Mouse (Mus musculus): ENCODE measurements around the gene Gm49366. TPM values are rescaled to one million over a fixed set of nuclear protein-coding genes. Genes with fewer than 3 reads are reported as not detected.
"Not testable (repeated sequence)": the region's sequence is repeated elsewhere in the genome, so short reads cannot be mapped to it uniquely, and the experiment has no call there.

The Gm49366 gene
- polyA plus RNA-seq, 1 experiment from 2014 or later = not detected

GRCm38 (mm10) chr12:84084581-84084980 is 45.8 kb downstream of the Gm49366 start:
- WGBS = 66% methylated on average over 4 of the region's 4 CpGs
- Histone ChIP-seq H3K36me3 (no peaks in the 10 kb centered on the region), H3K4me1 (replicated peaks) (no peaks in the 10 kb centered on the region), H3K4me3 (no peak overlapping the region), H3K9me3 (replicated peaks) (0 out of 2 replicates have a peak, but pooled peaks cover 4% of the 10 kb centered on the region), H3K27me3 (no peaks in the 10 kb centered on the region), H3K4me2 (no peak overlapping the region), H3K9ac (no peak overlapping the region), H3K27ac (no peak overlapping the region)
- ATAC-seq (replicated peaks; ENCODE audit: insufficient number of reproducible peaks, insufficient read depth, low FRiP score, low read depth) = no peak

GRCm38 (mm10) chr12:84094666-84095065 is 55.9 kb downstream of the Gm49366 start:
- not testable (repeated sequence) for ATAC-seq (replicated peaks; ENCODE audit: insufficient number of reproducible peaks, insufficient read depth, low FRiP score, low read depth); H3K4me1 ChIP-seq (replicated peaks); H3K27ac ChIP-seq; H3K36me3 ChIP-seq; H3K4me2 ChIP-seq; H3K9me3 ChIP-seq (replicated peaks); H3K27me3 ChIP-seq; H3K9ac ChIP-seq; H3K4me3 ChIP-seq
- WGBS = 85% methylated on average over 5 of the region's 5 CpGs

DNA sequence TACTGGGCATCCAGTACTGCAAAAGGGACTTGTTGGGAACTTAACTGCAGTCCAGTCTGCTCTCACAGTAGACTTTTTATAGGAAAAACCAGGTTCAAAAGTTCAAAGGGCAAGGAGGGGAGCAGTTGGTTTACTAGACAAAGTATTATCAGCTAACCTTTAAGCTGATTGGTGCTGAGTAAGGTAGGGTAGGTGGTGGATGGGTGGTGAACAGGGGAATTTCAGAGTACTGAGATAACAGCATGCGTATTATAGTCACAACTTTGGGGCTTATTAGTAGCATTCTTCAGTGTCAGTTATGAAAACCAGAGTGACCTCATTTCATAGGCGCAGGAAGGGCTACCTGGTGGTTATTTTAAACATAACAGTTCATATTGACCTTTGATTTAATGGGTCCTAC is 60.9 kb downstream of the Gm49366 start:
- Histone ChIP-seq H3K4me1 (replicated peaks) (0 out of 2 replicates have a peak, but pooled peaks cover 2% of the 10 kb centered on the region), H3K4me3 (no peak overlapping the region), H3K9ac (no peak overlapping the region), H3K9me3 (replicated peaks) (0 out of 2 replicates have a peak, but pooled peaks cover 2% of the 10 kb centered on the region), H3K27ac (no peak overlapping the region), H3K27me3 (no peaks in the 10 kb centered on the region), H3K36me3 (no peaks in the 10 kb centered on the region), H3K4me2 (no peak overlapping the region)
- ATAC-seq (replicated peaks; ENCODE audit: insufficient number of reproducible peaks, insufficient read depth, low FRiP score, low read depth) = no peak
- 91% methylated on average over 2 of the region's 2 CpGs for WGBS

DNA sequence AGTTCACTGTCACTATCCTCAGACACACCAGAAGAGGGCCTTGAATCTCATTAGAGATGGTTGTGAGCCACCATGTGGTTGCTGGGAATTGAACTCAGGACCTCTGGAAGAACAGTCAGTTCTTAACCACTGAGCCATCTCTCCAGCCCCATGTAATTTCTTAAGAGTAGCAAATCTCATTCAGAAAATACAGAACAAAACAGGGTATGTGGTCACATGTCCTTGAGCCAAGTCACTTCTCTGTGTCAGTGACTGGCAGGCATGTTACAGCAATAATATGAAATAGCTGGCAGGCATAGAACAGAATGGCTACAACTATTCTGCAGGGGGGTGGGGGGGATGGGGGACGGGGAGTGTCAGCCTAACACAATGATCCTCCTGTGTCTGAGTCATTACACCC is 61.3 kb downstream of the Gm49366 start:
- Histone ChIP-seq H3K9ac (no peak overlapping the region), H3K27me3 (no peaks in the 10 kb centered on the region), H3K9me3 (replicated peaks) (0 out of 2 replicates have a peak, but pooled peaks cover 2% of the 10 kb centered on the region), H3K27ac (no peak overlapping the region), H3K4me1 (replicated peaks) (0 out of 2 replicates have a peak, but pooled peaks cover 2% of the 10 kb centered on the region), H3K4me2 (peak overlapping the region; percentile 92), H3K4me3 (no peak overlapping the region), H3K36me3 (no peaks in the 10 kb centered on the region)
- no peak for ATAC-seq (replicated peaks; ENCODE audit: insufficient number of reproducible peaks, insufficient read depth, low FRiP score, low read depth)
- WGBS = 83% methylated on average over 1 of the region's 1 CpGs

- H3K4me1 ChIP-seq (replicated peaks); H3K27me3 ChIP-seq; H3K27ac ChIP-seq; H3K36me3 ChIP-seq; H3K9me3 ChIP-seq (replicated peaks): not testable (repeated sequence)
- H3K9ac ChIP-seq = peak within 1 kb of the TSS; percentile 63
- H3K4me3 ChIP-seq = peak within 1 kb of the TSS; percentile 66
- WGBS = under 1% methylated on average over 75 of the region's 80 CpGs
- peak within 1 kb of the TSS; percentile 92 for H3K4me2 ChIP-seq
- peak; percentile 69 for ATAC-seq (replicated peaks; ENCODE audit: insufficient number of reproducible peaks, insufficient read depth, low FRiP score, low read depth)
These were observed 62.1 kb downstream of the Gm49366 start, which contains the start of gene Acot6 for GRCm38 (mm10) chr12:84100604-84101492. Gene Acot6, plus strand, starts transcription at chr12:84100654.

- 57% methylated on average over 2 of the region's 2 CpGs for WGBS
- no peaks in the 10 kb centered on the region for H3K9me3 ChIP-seq (replicated peaks)
- no peaks in the 10 kb centered on the region for H3K36me3 ChIP-seq
- no peaks in the 10 kb centered on the region for H3K27me3 ChIP-seq
- no peak overlapping the region for H3K9ac ChIP-seq
- H3K27ac ChIP-seq = no peak overlapping the region
- ATAC-seq (replicated peaks; ENCODE audit: insufficient number of reproducible peaks, insufficient read depth, low FRiP score, low read depth) = no peak
- 0 out of 2 replicates have a peak, but pooled peaks cover 2% of the 10 kb centered on the region for H3K4me1 ChIP-seq (replicated peaks)
- peak overlapping the region; percentile 66 for H3K4me3 ChIP-seq
- H3K4me2 ChIP-seq = peak overlapping the region; percentile 92
These were observed 62.7 kb downstream of the Gm49366 start for GRCm38 (mm10) chr12:84101493-84101845.

DNA sequence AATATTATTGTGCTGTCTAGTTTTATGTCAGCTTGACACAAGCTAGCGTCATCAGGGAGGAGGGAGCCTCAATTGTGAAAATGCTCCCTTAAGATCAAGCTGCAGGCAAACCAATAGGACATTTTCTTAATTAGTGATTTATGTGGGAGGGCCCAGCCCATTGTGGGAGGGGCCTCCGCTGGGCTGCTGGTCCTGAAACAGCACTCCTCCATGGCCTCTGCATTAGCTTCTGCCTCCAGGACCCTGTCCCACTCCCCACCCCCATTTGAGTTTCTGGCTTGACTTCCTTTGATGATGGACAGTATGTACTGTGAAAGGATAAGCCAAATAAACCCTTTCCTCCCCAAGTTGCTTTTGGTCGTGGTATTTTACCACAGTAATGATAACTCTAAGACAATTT is 68.3 kb downstream of the Gm49366 start:
- no peak overlapping the region for H3K27ac ChIP-seq
- no peaks in the 10 kb centered on the region for H3K4me1 ChIP-seq (replicated peaks)
- H3K9ac ChIP-seq = no peak overlapping the region
- no peaks in the 10 kb centered on the region for H3K27me3 ChIP-seq
- no peak overlapping the region for H3K4me2 ChIP-seq
- H3K9me3 ChIP-seq (replicated peaks) = no peaks in the 10 kb centered on the region
- 75% methylated on average over 3 of the region's 3 CpGs for WGBS
- ATAC-seq (replicated peaks; ENCODE audit: insufficient number of reproducible peaks, insufficient read depth, low FRiP score, low read depth) = no peak
- no peak overlapping the region for H3K4me3 ChIP-seq
- H3K36me3 ChIP-seq = no peaks in the 10 kb centered on the region

GRCm38 (mm10) chr12:84107692-84108091 is 69.0 kb downstream of the Gm49366 start:
- H3K9ac ChIP-seq = no peak overlapping the region
- no peaks in the 10 kb centered on the region for H3K9me3 ChIP-seq (replicated peaks)
- no peak overlapping the region for H3K4me3 ChIP-seq
- no peaks in the 10 kb centered on the region for H3K36me3 ChIP-seq
- no peaks in the 10 kb centered on the region for H3K27me3 ChIP-seq
- no peak for ATAC-seq (replicated peaks; ENCODE audit: insufficient number of reproducible peaks, insufficient read depth, low FRiP score, low read depth)
- no peak overlapping the region for H3K27ac ChIP-seq
- H3K4me1 ChIP-seq (replicated peaks) = no peaks in the 10 kb centered on the region
- WGBS = 55% methylated on average over 1 of the region's 1 CpGs
- no peak overlapping the region for H3K4me2 ChIP-seq

Other genes with a start within 250 kb of the Gm49366 start
- 28.0 and 29.5 TPM in 2 replicates for gene Numb, start 117.0 kb upstream of the Gm49366 start, polyA plus RNA-seq (2015; fragmentation: Nextera tagmentation; extraction: Ambion mirVana)
- gene Riox1, start 88.3 kb upstream of the Gm49366 start, polyA plus RNA-seq (2015; fragmentation: Nextera tagmentation; extraction: Ambion mirVana) = 7.9 and 10.2 TPM in 2 replicates
- not detected in 2 replicates for gene Heatr4, start 54.1 kb upstream of the Gm49366 start, polyA plus RNA-seq (2015; fragmentation: Nextera tagmentation; extraction: Ambion mirVana)
- gene Acot2, start 51.1 kb upstream of the Gm49366 start, polyA plus RNA-seq (2015; fragmentation: Nextera tagmentation; extraction: Ambion mirVana) = 65.8 and 78.0 TPM in 2 replicates
- gene Acot1, start 29.4 kb upstream of the Gm49366 start, polyA plus RNA-seq (2015; fragmentation: Nextera tagmentation; extraction: Ambion mirVana) = 27.7 and 29.8 TPM in 2 replicates
- 0.16 and 0.29 TPM in 2 replicates for gene Acot4, start 556 bp upstream of the Gm49366 start, polyA plus RNA-seq (2015; fragmentation: Nextera tagmentation; extraction: Ambion mirVana)
- 0.56 and 0.73 TPM in 2 replicates for gene Acot3, start 13.2 kb downstream of the Gm49366 start, polyA plus RNA-seq (2015; fragmentation: Nextera tagmentation; extraction: Ambion mirVana)
- 0.10 TPM in 1 of 2 replicates, not detected in the other for gene Acot5, start 30.4 kb downstream of the Gm49366 start, polyA plus RNA-seq (2015; fragmentation: Nextera tagmentation; extraction: Ambion mirVana)
- 0.83 and 0.93 TPM in 2 replicates for gene Acot6, start 61.7 kb downstream of the Gm49366 start, polyA plus RNA-seq (2015; fragmentation: Nextera tagmentation; extraction: Ambion mirVana)
- 3.3 TPM in 2 replicates for gene Dnal1, start 75.4 kb downstream of the Gm49366 start, polyA plus RNA-seq (2015; fragmentation: Nextera tagmentation; extraction: Ambion mirVana)
- 0.42 and 0.55 TPM in 2 replicates for gene Pnma1, start 109.6 kb downstream of the Gm49366 start, polyA plus RNA-seq (2015; fragmentation: Nextera tagmentation; extraction: Ambion mirVana)
- gene Elmsan1, start 179.9 kb downstream of the Gm49366 start, polyA plus RNA-seq (2015; fragmentation: Nextera tagmentation; extraction: Ambion mirVana) = 6.0 and 10.0 TPM in 2 replicates
- gene Ptgr2, start 246.3 kb downstream of the Gm49366 start, polyA plus RNA-seq (2015; fragmentation: Nextera tagmentation; extraction: Ambion mirVana) = 69.3 and 89.7 TPM in 2 replicates

Measured in heart, embryonic 15.5 days (tissue).